Mouse (Mus musculus): ENCODE results near the gene Prune1. TPM values are rescaled to one million over a fixed set of nuclear protein-coding genes. Genes with fewer than 3 reads are reported as not detected.
A peak's percentile ranks its signal among the peaks of the same experiment; 100 is the strongest.

Prune1 gene
- polyA plus RNA-seq, 1 experiment from 2014 or later, result 24.2 TPM

GRCm38 (mm10) chr3:95232771-95233170 lies 49.1 kb downstream of the Prune1 start:
- H3K27ac ChIP-seq (replicated peaks; ENCODE audit: low read depth, low read length), result no peak overlapping the region
- H3K27me3 ChIP-seq (replicated peaks; ENCODE audit: control insufficient read depth, insufficient read depth, low read length), result no peaks in the 10 kb centered on the region
- DNase-seq (ENCODE audit: low spot score) (no peak), ATAC-seq (ENCODE audit: low read depth) (no peak)
- 84% methylated on average over 7 of the region's 7 CpGs for WGBS
- H3K4me3 ChIP-seq (ENCODE audit: low read depth, low read length), result no peak overlapping the region
- H3K9ac ChIP-seq (ENCODE audit: low read depth, low read length), result no peak overlapping the region
- H3K36me3 ChIP-seq (ENCODE audit: control insufficient read depth, insufficient read depth, low read length), result peaks cover 62% of the 10 kb centered on the region
- H3K4me1 ChIP-seq (ENCODE audit: control insufficient read depth, insufficient read depth, low read length), result peaks cover 13% of the 10 kb centered on the region
- no peaks in the 10 kb centered on the region for H3K9me3 ChIP-seq (ENCODE audit: control insufficient read depth, low read length)
- no peak overlapping the region for H3K4me2 ChIP-seq (ENCODE audit: low read depth, low read length)

- 74% methylated on average over 13 of the region's 13 CpGs for WGBS
- H3K4me1 ChIP-seq (ENCODE audit: control insufficient read depth, insufficient read depth, low read length), result peaks cover 20% of the 10 kb centered on the region
- peak within 1 kb of the TSS; percentile 44 for H3K9ac ChIP-seq (ENCODE audit: low read depth, low read length)
- no peaks in the 10 kb centered on the region for H3K27me3 ChIP-seq (replicated peaks; ENCODE audit: control insufficient read depth, insufficient read depth, low read length)
- DNase-seq (ENCODE audit: low spot score) (no peak), ATAC-seq (ENCODE audit: low read depth) (no peak)
- peak within 1 kb of the TSS; percentile 86; the same call in 1 of the 2 replicates for H3K4me3 ChIP-seq (ENCODE audit: low read depth, low read length)
- H3K36me3 ChIP-seq (ENCODE audit: control insufficient read depth, insufficient read depth, low read length), result peaks cover 50% of the 10 kb centered on the region
- peak within 1 kb of the TSS; percentile 92 for H3K4me2 ChIP-seq (ENCODE audit: low read depth, low read length)
- no peaks in the 10 kb centered on the region for H3K9me3 ChIP-seq (ENCODE audit: control insufficient read depth, low read length)
- H3K27ac ChIP-seq (replicated peaks; ENCODE audit: low read depth, low read length), result peak within 1 kb of the TSS; percentile 96; the same call in 1 of the 2 replicates
Observed at GRCm38 (mm10) chr3:95231298-95232221, 50.3 kb downstream of the Prune1 start, which contains the start of gene Mllt11. Gene Mllt11, minus strand, starts transcription at chr3:95232171.

GRCm38 (mm10) chr3:95230495-95231297 lies 51.2 kb downstream of the Prune1 start:
- DNase-seq (ENCODE audit: low spot score), result no peak
- H3K27ac ChIP-seq (replicated peaks; ENCODE audit: low read depth, low read length), result peak overlapping the region; percentile 96
- 39% methylated on average over 8 of the region's 8 CpGs for WGBS

GRCm38 (mm10) chr3:95229781-95230494 lies 51.9 kb downstream of the Prune1 start:
- peak overlapping the region; percentile 92 for H3K4me2 ChIP-seq (ENCODE audit: low read depth, low read length)
- no peaks in the 10 kb centered on the region for H3K9me3 ChIP-seq (ENCODE audit: control insufficient read depth, low read length)
- peak; percentile 7; the same call in 1 of the 2 replicates for ATAC-seq (ENCODE audit: low read depth)
- H3K4me3 ChIP-seq (ENCODE audit: low read depth, low read length), result peak overlapping the region; percentile 86
- DNase-seq (ENCODE audit: low spot score), result peak; percentile 53
- peaks cover 44% of the 10 kb centered on the region for H3K36me3 ChIP-seq (ENCODE audit: control insufficient read depth, insufficient read depth, low read length)
- 2% methylated on average over 12 of the region's 13 CpGs for WGBS
- no peaks in the 10 kb centered on the region for H3K27me3 ChIP-seq (replicated peaks; ENCODE audit: control insufficient read depth, insufficient read depth, low read length)
- peaks cover 22% of the 10 kb centered on the region for H3K4me1 ChIP-seq (ENCODE audit: control insufficient read depth, insufficient read depth, low read length)
- peak overlapping the region; percentile 92 for H3K9ac ChIP-seq (ENCODE audit: low read depth, low read length)
- peak overlapping the region; percentile 96 for H3K27ac ChIP-seq (replicated peaks; ENCODE audit: low read depth, low read length)

More at GRCm38 (mm10) chr3:95230495-95231297, 51.2 kb downstream of the Prune1 start:
- peaks cover 45% of the 10 kb centered on the region for H3K36me3 ChIP-seq (ENCODE audit: control insufficient read depth, insufficient read depth, low read length)
- peak overlapping the region; percentile 86 for H3K4me3 ChIP-seq (ENCODE audit: low read depth, low read length)
- H3K4me2 ChIP-seq (ENCODE audit: low read depth, low read length), result peak overlapping the region; percentile 92
- no peaks in the 10 kb centered on the region for H3K27me3 ChIP-seq (replicated peaks; ENCODE audit: control insufficient read depth, insufficient read depth, low read length)
- peak overlapping the region; percentile 92 for H3K9ac ChIP-seq (ENCODE audit: low read depth, low read length)
- no peak for ATAC-seq (ENCODE audit: low read depth)
- no peaks in the 10 kb centered on the region for H3K9me3 ChIP-seq (ENCODE audit: control insufficient read depth, low read length)
- H3K4me1 ChIP-seq (ENCODE audit: control insufficient read depth, insufficient read depth, low read length), result peaks cover 22% of the 10 kb centered on the region

GRCm38 (mm10) chr3:95228894-95229780 lies 52.7 kb downstream of the Prune1 start:
- H3K4me3 ChIP-seq (ENCODE audit: low read depth, low read length), result peak overlapping the region; percentile 86
- ATAC-seq (ENCODE audit: low read depth), result peak; percentile 54
- under 1% methylated on average over 30 of the region's 43 CpGs for WGBS

GRCm38 (mm10) chr3:95228148-95228893 lies 53.6 kb downstream of the Prune1 start, which contains the start of gene Cdc42se1:
Gene Cdc42se1, plus strand, starts transcription at chr3:95228732.
- peak; percentile 97 for DNase-seq (ENCODE audit: low spot score)
- Histone ChIP-seq H3K27me3 (replicated peaks; ENCODE audit: control insufficient read depth, insufficient read depth, low read length) (no peaks in the 10 kb centered on the region), H3K4me2 (ENCODE audit: low read depth, low read length) (peak within 1 kb of the TSS; percentile 92), H3K4me1 (ENCODE audit: control insufficient read depth, insufficient read depth, low read length) (peaks cover 22% of the 10 kb centered on the region), H3K27ac (replicated peaks; ENCODE audit: low read depth, low read length) (peak within 1 kb of the TSS; percentile 96), H3K4me3 (ENCODE audit: low read depth, low read length) (peak within 1 kb of the TSS; percentile 86), H3K36me3 (ENCODE audit: control insufficient read depth, insufficient read depth, low read length) (peaks cover 41% of the 10 kb centered on the region), H3K9me3 (ENCODE audit: control insufficient read depth, low read length) (no peaks in the 10 kb centered on the region), H3K9ac (ENCODE audit: low read depth, low read length) (peak within 1 kb of the TSS; percentile 92)
- under 1% methylated on average over 43 of the region's 64 CpGs for WGBS
- peak; percentile 88 for ATAC-seq (ENCODE audit: low read depth)

More at GRCm38 (mm10) chr3:95228894-95229780, 52.7 kb downstream of the Prune1 start:
- H3K27ac ChIP-seq (replicated peaks; ENCODE audit: low read depth, low read length), result peak overlapping the region; percentile 96
- H3K4me2 ChIP-seq (ENCODE audit: low read depth, low read length), result peak overlapping the region; percentile 92
- peaks cover 22% of the 10 kb centered on the region for H3K4me1 ChIP-seq (ENCODE audit: control insufficient read depth, insufficient read depth, low read length)
- H3K9me3 ChIP-seq (ENCODE audit: control insufficient read depth, low read length), result no peaks in the 10 kb centered on the region
- H3K36me3 ChIP-seq (ENCODE audit: control insufficient read depth, insufficient read depth, low read length), result peaks cover 41% of the 10 kb centered on the region
- no peaks in the 10 kb centered on the region for H3K27me3 ChIP-seq (replicated peaks; ENCODE audit: control insufficient read depth, insufficient read depth, low read length)
- peak; percentile 89 for DNase-seq (ENCODE audit: low spot score)
- H3K9ac ChIP-seq (ENCODE audit: low read depth, low read length), result peak overlapping the region; percentile 92

- no peaks in the 10 kb centered on the region for H3K27me3 ChIP-seq (replicated peaks; ENCODE audit: control insufficient read depth, insufficient read depth, low read length)
- DNase-seq (ENCODE audit: low spot score) (no peak), ATAC-seq (ENCODE audit: low read depth) (no peak)
- H3K4me3 ChIP-seq (ENCODE audit: low read depth, low read length), result peak overlapping the region; percentile 86
- H3K27ac ChIP-seq (replicated peaks; ENCODE audit: low read depth, low read length), result peak overlapping the region; percentile 96
- peak overlapping the region; percentile 92 for H3K4me2 ChIP-seq (ENCODE audit: low read depth, low read length)
- H3K36me3 ChIP-seq (ENCODE audit: control insufficient read depth, insufficient read depth, low read length), result peaks cover 39% of the 10 kb centered on the region
- 12% methylated on average over 1 of the region's 1 CpGs for WGBS
- H3K9me3 ChIP-seq (ENCODE audit: control insufficient read depth, low read length), result no peaks in the 10 kb centered on the region
- H3K4me1 ChIP-seq (ENCODE audit: control insufficient read depth, insufficient read depth, low read length), result peaks cover 22% of the 10 kb centered on the region
- H3K9ac ChIP-seq (ENCODE audit: low read depth, low read length), result peak overlapping the region; percentile 92
Observed at GRCm38 (mm10) chr3:95227214-95227613, 54.7 kb downstream of the Prune1 start.

Data from embryonic facial prominence, embryonic 14.5 days (tissue).